8 mouse cellular contexts compared by ENCODE assay signal in genomic region chr16:22265849-22266376, GRCm38 (mm10). TPM values are rescaled to one million over a fixed set of nuclear protein-coding genes. Genes with fewer than 3 reads are reported as not detected.
DNase-seq lines count a peak whose midpoint lies in the region; ATAC-seq lines count a peak whose summit lies in the region.

Gene Tra2b, minus strand, starts transcription at chr16:22266005.

- peaks cover 7% of the 10 kb centered on the region for H3K4me1 ChIP-seq in brown adipose tissue, adult 24 weeks (ENCODE audit: control insufficient read depth, insufficient read depth, insufficient read length, low read length)
- peaks cover 3 to 13% of the 10 kb centered on the region in 2 experiments; a peak in 3 of 4 replicates for H3K4me1 ChIP-seq in heart, embryonic 14.5 days (ENCODE audit: control insufficient read depth in 2 of 2, insufficient read depth in 2 of 2, low read length in 2 of 2)
- H3K4me1 ChIP-seq in liver, embryonic 13.5 days (replicated peaks), result peaks cover 38% of the 10 kb centered on the region
- H3K4me1 ChIP-seq in stomach, embryonic 16.5 days (ENCODE audit: control insufficient read depth, insufficient read depth, low read length), result peaks cover 12% of the 10 kb centered on the region

- ATAC-seq in heart, embryonic 14.5 days (ENCODE audit: insufficient number of reproducible peaks, insufficient read depth, low FRiP score, low read depth), result peak; percentile 99
- ATAC-seq in liver, embryonic 13.5 days (ENCODE audit: low read depth), result peak; percentile 96
- ATAC-seq in stomach, embryonic 16.5 days (ENCODE audit: insufficient read depth, low FRiP score), result peak; percentile 99

- no peaks in the 10 kb centered on the region for H3K27me3 ChIP-seq in heart, embryonic 14.5 days (ENCODE audit: control insufficient read depth, insufficient read depth, low read length)
- H3K27me3 ChIP-seq in liver, embryonic 13.5 days, result no peaks in the 10 kb centered on the region
- no peaks in the 10 kb centered on the region for H3K27me3 ChIP-seq in stomach, embryonic 16.5 days (ENCODE audit: control insufficient read depth, insufficient read depth, low read length)

- WGBS in heart, embryonic 14.5 days, result under 1% methylated on average over 36 of the region's 38 CpGs
- under 1% methylated on average over 38 of the region's 38 CpGs for WGBS in liver, embryonic 13.5 days (ENCODE audit: insufficient replicate concordance)
- under 1% methylated on average over 38 of the region's 38 CpGs for WGBS in stomach, embryonic 16.5 days

- peak within 1 kb of the TSS; percentile 84 for H3K27ac ChIP-seq in brown adipose tissue, adult 24 weeks (replicated peaks; ENCODE audit: low read depth, low read length)
- peak within 1 kb of the TSS; percentile 95 to 99 for H3K27ac ChIP-seq in heart, embryonic 14.5 days (replicated peaks in 1 of 2; ENCODE audit: control insufficient read depth in 1 of 2, insufficient read depth in 1 of 2, low read depth in 2 of 2, low read length in 2 of 2)
- peak within 1 kb of the TSS; percentile 93 for H3K27ac ChIP-seq in liver, embryonic 13.5 days
- peak within 1 kb of the TSS; percentile 95 for H3K27ac ChIP-seq in stomach, embryonic 16.5 days (ENCODE audit: low read length)

- peak within 1 kb of the TSS; percentile 89 for H3K4me2 ChIP-seq in heart, embryonic 14.5 days (ENCODE audit: low read length)
- H3K4me2 ChIP-seq in liver, embryonic 13.5 days, result peak within 1 kb of the TSS; percentile 75
- H3K4me2 ChIP-seq in stomach, embryonic 16.5 days (ENCODE audit: low read depth, low read length), result peak within 1 kb of the TSS; percentile 89

- peak; percentile 99 for DNase-seq in CD4-positive, CD25-positive, alpha-beta regulatory T cell, adult 2 months (ENCODE audit: low read depth, low spot score)
- DNase-seq in fibroblast of lung, adult 2 months (ENCODE audit: low read depth), result peak; percentile 92
- peak; percentile 98 for DNase-seq in kidney, postnatal 14 days
- peak; percentile 94 for DNase-seq in liver, embryonic 13.5 days
- peak; percentile 98 for DNase-seq in neural tube, embryonic 10.5 days (ENCODE audit: extremely low spot score, low spot score)

- no peaks in the 10 kb centered on the region for H3K9me3 ChIP-seq in heart, embryonic 14.5 days (ENCODE audit: control insufficient read depth, low read length)
- no peaks in the 10 kb centered on the region for H3K9me3 ChIP-seq in liver, embryonic 13.5 days (replicated peaks)
- H3K9me3 ChIP-seq in stomach, embryonic 16.5 days (replicated peaks; ENCODE audit: control insufficient read depth, low read length), result no peaks in the 10 kb centered on the region

- H3K36me3 ChIP-seq in heart, embryonic 14.5 days (ENCODE audit: control insufficient read depth, insufficient read depth, low read length), result no peaks in the 10 kb centered on the region
- H3K36me3 ChIP-seq in liver, embryonic 13.5 days, result peaks cover 6% of the 10 kb centered on the region; the same call in 1 of the 2 replicates
- no peaks in the 10 kb centered on the region for H3K36me3 ChIP-seq in stomach, embryonic 16.5 days (ENCODE audit: control insufficient read depth, insufficient read depth, low read length)

- peak within 1 kb of the TSS; percentile 95 for H3K4me3 ChIP-seq in brown adipose tissue, adult 24 weeks (ENCODE audit: insufficient read depth, low read depth, low read length)
- peak within 1 kb of the TSS; percentile 63 to 88 for H3K4me3 ChIP-seq in heart, embryonic 14.5 days (ENCODE audit: control insufficient read depth in 1 of 2, insufficient read depth in 1 of 2, low read depth in 1 of 2, low read length in 2 of 2)
- peak within 1 kb of the TSS; percentile 100 for H3K4me3 ChIP-seq in liver, embryonic 13.5 days (replicated peaks)
- H3K4me3 ChIP-seq in stomach, embryonic 16.5 days (replicated peaks; ENCODE audit: low read length), result peak within 1 kb of the TSS; percentile 89

- H3K9ac ChIP-seq in heart, embryonic 14.5 days (ENCODE audit: low read length), result peak within 1 kb of the TSS; percentile 86
- peak within 1 kb of the TSS; percentile 99 for H3K9ac ChIP-seq in liver, embryonic 13.5 days
- H3K9ac ChIP-seq in stomach, embryonic 16.5 days (ENCODE audit: low read length), result peak within 1 kb of the TSS; percentile 93

RNA-seq across cellular contexts. Expression of gene Tra2b, which starts in this region (rescaled TPM):
- 64.5 and 67.0 TPM in 2 replicates for polyA plus RNA-seq in brown adipose tissue, adult 24 weeks (2012; ENCODE audit: insufficient read depth, insufficient read length, missing spikeins)
- 177 and 191 TPM in 2 replicates for polyA plus RNA-seq in heart, embryonic 14.5 days (2014; fragmentation: Nextera tagmentation; extraction: Ambion mirVana)
- 200 and 238 TPM in 2 replicates for polyA plus RNA-seq in liver, embryonic 13.5 days (2015; fragmentation: Nextera tagmentation; extraction: Ambion mirVana)
- 309 and 321 TPM in 2 replicates for polyA plus RNA-seq in stomach, embryonic 16.5 days (2015; fragmentation: Nextera tagmentation; extraction: Ambion mirVana)

Comparison
In these comparisons a context has a peak if more than half of its experiments do, and no peak if none do; other contexts are left out.
1. Peak in every context shown above with its lines: DNase-seq, ATAC-seq, H3K4me3 ChIP-seq and H3K27ac ChIP-seq.